Mouse (Mus musculus): ENCODE results near the gene Cd209f.
A peak's percentile ranks its signal among the peaks of the same experiment; 100 is the strongest.
"Not testable (repeated sequence)": the region's sequence is repeated elsewhere in the genome, so short reads cannot be mapped to it uniquely, and the experiment has no call there.

Cd209f gene

DNA sequence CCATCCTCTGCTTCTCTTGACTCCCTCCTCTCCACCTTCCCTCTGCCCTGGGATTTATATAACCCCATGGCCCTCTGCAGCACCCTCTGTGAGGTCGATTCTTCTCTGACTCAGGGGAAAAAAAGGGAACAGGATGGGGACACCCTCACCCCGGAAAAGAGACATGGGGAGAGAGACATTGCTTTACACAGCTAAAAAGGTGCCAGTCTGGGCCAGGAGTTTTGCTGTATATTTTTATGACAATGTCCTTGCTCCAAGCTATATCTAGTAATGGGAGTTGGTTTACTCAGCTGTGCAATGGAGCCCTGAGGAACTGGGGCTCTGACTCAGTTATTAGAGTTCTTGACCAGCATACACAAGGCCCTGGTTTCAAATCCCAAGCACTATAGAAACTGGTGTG is at the start of gene Cd209f:
Gene Cd209f (minus strand): TSS at position 101 of the 400 bp plus-strand sequence.
- not testable (repeated sequence) for DNase-seq

DNA sequence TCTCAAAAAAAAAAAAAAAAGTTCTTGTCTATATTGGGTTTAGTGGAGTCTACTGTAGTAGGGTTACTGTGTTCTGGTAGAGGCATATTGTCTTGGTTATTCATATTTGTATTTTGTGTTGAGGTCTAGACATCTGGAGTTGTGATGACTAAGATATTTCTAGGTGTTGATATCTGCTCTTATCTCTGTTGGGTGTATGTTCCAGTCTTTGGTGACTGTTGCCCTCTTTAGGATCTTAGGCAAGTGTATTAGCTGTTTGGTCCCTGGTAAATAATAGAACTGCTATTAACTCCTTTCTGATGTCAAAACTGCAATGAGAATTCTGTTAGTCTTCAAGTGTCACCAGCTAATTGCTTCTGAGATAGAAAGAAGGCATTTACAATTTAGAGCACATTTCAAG is 49.2 kb upstream of the Cd209f start:
- no peak for DNase-seq

DNA sequence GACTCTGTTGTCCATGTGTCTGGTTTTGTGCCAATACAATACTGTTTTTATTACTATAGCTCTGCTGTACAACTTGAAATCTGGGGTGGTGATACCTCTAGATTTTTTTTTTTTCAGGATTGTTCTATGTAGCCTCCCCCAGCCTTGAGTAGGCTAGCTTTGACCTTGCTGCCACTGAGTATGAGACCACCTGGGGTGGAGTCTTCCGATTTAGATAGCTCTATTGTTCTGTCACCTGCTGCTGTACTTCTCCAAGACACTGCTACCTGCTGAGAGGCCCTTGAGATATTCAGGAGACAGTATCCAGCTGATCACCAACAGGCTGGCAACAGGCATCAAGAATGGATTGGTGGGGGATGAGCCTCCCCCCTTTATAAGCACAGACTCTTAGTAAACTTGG is 41.6 kb upstream of the Cd209f start:
- DNase-seq, result no peak

DNA sequence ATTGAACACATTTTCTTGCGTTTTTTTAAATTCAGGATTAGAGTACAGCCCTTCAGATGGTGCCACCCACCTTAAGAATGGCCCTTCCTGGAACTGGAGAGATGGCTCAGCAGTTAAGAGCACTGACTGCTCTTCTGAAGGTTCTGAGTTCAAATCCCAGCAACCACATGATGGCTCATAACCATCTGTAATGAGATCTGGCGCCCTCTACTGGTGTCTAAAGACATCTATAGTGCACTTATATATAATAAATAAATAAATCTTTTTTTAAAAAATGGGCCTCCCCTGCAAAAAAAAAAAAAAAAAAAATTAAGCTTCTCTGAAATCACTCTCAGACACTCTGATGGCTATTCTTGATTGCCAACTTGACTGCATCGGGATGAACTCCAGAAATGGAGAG is 36.1 kb upstream of the Cd209f start:
- DNase-seq, result no peak

DNA sequence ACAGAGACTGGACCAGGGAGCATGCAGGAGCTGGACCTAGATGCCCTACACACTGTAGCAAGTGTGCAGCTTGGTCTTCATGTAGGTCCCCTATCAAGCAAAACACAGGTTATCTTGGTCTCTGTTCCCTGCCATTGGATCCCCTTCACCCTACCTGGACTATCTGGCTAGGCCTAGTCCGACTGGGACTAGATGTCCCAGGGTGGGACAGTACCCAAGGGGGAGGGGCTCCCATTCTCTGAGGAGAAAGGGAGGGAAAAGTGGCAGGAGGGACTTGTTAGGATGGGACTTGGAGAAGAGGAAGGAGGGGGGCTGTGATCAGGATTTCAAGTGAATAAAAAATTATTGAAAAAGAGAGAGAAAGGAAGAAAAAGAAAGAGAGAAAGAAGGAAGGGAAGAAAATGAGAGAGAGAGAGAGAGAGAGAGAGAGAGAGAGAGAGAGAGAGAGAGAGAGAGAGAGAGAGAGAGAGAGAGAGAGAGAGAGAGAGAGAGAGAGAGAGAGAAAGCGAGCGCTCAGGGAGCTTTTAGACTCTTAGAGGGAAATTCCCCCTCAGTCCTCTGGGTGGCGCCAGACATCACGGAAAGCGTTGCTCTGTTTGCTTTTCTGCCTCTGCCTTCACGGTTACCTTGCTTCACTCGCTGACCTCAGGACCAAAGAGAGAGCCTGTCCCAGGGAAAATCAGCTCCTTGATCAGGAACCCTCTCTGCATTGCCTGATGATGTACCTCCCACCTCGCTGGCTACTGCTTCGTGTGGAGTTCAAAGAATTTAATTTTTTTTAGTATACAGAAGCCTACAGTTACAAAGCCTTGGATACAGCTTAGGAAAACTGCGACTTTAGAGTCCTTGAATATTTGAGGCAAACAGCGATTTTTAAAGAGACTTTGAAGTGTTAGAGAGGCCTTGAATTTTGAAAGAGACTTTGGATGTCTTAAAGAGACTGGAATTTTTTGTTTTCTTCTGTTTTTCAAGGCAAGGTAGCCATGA is 34.3 kb upstream of the Cd209f start:
- peak; percentile 83 for DNase-seq

DNA sequence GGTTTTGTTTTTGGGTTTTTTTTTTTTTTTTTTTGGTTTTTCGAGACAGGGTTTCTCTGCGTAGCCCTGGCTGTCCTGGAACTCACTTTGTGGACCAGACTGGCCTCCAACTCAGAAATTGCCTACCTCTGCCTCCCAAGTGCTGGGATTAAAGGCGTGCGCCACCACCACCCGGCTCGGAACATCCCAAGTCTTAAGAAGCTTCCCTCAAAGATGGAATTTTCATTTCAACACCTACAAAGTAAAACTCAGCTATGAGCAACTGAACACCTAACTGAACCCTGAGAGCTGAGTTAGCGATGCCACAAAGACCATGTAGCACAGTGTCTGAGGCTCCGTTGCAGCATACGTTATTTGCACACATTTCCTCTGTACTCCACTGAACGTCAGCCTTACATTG is 28.2 kb upstream of the Cd209f start, which contains the start of gene Cd209g:
Gene Cd209g (plus strand): TSS at position 301 of the 400 bp plus-strand sequence.
- no peak for DNase-seq

DNA sequence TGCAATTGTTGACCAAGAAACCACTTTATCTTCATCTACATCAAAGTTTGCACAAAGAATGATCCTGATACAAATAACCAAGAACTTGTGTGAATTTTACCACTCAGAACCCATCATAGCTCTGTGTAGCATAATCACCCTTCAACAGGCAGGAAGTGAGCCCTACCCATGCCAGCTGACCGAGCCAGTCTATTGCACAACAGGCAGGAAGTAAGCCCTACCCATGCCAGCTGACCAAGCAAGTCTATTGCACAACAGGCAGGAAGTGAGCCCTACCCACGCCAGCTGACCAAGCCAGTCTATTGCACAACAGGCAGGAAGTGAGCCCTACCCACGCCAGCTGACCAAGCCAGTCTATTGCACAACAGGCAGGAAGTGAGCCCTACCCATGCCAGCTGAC is 17.1 kb downstream of the Cd209f start:
- not testable (repeated sequence) for DNase-seq

DNA sequence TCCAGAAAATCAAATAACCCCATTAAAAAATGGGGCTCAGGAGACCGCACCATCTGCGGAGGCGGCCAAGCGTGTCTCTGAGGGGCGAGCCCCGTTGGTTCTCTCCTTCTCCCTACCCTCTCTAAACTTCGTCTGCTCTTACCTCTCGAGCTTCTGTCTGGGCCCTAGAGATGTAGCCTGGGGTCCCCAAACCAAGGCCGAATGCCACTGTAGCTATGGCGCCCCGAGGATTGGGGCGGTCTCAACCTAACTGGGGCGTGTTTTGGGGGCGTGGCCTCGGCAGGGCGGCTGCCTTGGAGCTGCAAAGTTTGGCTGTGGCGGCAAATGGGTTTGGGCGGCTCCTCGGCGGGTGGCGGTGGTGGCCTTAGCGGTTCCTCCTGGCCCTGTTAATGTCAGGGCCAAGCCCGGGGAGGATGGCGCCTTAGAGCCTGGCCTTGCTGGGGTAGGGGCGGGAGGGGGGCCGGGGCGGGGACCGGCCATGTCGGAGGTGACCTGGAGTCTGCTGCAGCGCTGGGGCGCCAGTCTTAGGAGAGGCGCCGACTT is 18.4 kb downstream of the Cd209f start:
- DNase-seq, result peak; percentile 6
